Mouse (Mus musculus) liver, embryonic 15.5 days (tissue): ENCODE results near the gene Sf3a3. TPM values are rescaled to one million over a fixed set of nuclear protein-coding genes. Genes with fewer than 3 reads are reported as not detected.

Experiments
- ATAC-seq: fragments of 200-750 bp; cut with Nextera tagmentation; 2 replicates; pipeline ENCODE4 v1.8.0; 2017; ENCODE audit warnings: moderate number of reproducible peaks, mild to moderate bottlenecking, moderate library complexity; ENCODE audit not compliant: insufficient read depth
- H3K27ac ChIP-seq: fragments of 300-500 bp; sonication (generic); replicated peaks from 2 replicates; pipeline ENCODE4 v1.5.1; 2015; ENCODE audit warnings: mild to moderate bottlenecking, inconsistent platforms
- H3K27me3 ChIP-seq: fragments of 300-500 bp; sonication (generic); 2 replicates; pipeline ENCODE4 v1.6.1; 2015; ENCODE audit warnings: mild to moderate bottlenecking, inconsistent platforms
- H3K36me3 ChIP-seq: fragments of 300-500 bp; sonication (generic); replicated peaks from 2 replicates; pipeline ENCODE4 v1.6.1; 2015; ENCODE audit warnings: moderate library complexity, mild to moderate bottlenecking, inconsistent platforms
- H3K4me1 ChIP-seq: fragments of 300-500 bp; sonication (generic); replicated peaks from 2 replicates; pipeline ENCODE4 v1.6.1; 2015; ENCODE audit warnings: inconsistent platforms
- H3K4me2 ChIP-seq: fragments of 300-500 bp; sonication (generic); 2 replicates; pipeline ENCODE4 v1.6.1; 2015; ENCODE audit warnings: moderate library complexity, mild to moderate bottlenecking, inconsistent platforms
- H3K4me3 ChIP-seq: fragments of 300-500 bp; sonication (generic); replicated peaks from 2 replicates; pipeline ENCODE4 v1.5.1; 2015; ENCODE audit warnings: mild to moderate bottlenecking, inconsistent platforms
- H3K9ac ChIP-seq: fragments of 300-500 bp; sonication (generic); 2 replicates; pipeline ENCODE4 v1.6.1; 2015; ENCODE audit warnings: moderate library complexity, mild to moderate bottlenecking, inconsistent platforms
- H3K9me3 ChIP-seq: fragments of 300-500 bp; sonication (generic); replicated peaks from 2 replicates; pipeline ENCODE4 v1.6.1; 2016; ENCODE audit warnings: inconsistent platforms
- WGBS: fragments of 180-500 bp; shearing (Covaris S2); methylation state at CpG from one replicate; pipeline ENCODE4 v1.1.7; 2015; ENCODE audit warnings: mixed read lengths; ENCODE audit not compliant: insufficient replicate concordance; 5-methylcytosine and 5-hydroxymethylcytosine counted together
- polyA plus RNA-seq: library from polyadenylated mRNA; unstranded; fragments of >200 nt; fragmentation: Nextera tagmentation; extraction: Ambion mirVana; gene quantifications from 2 replicates; pipeline ENCODE4 v1.2.1, GENCODE M21; 2015

Sf3a3 gene
- polyA plus RNA-seq, 1 experiment from 2014 or later = 58.2 TPM

DNA sequence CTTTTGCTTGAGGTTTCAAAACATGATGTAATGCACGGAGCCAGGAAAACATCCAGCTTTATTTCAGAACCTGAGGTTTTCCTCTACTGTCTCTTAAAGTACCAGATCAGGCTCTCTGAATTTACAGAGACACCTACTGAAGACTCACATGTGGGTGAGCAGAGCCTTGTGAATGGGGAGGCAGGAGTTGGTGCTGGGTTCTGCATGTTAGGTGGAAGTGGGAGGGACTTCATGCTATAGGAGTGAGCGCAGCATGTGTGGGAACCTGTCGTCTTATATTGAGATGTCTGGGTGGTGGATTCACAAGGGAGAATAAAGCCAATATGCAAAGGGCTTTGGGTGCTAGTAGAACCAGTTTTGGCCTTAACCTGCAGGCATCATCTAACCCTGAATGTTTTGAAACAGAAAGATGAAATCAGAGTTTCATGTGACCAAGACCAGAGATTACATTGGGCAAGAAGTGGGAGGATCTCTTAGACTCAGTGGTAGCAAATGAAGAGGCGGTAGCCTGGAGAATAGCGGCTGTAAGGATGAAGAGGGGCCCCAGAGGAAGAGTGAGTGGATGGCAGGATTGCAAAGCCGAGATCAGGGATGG lies 48.4 kb downstream of the Sf3a3 start:
- no peaks in the 10 kb centered on the region for H3K27me3 ChIP-seq
- H3K4me1 ChIP-seq = peaks cover 65% of the 10 kb centered on the region
- ATAC-seq = no peak
- no peak overlapping the region for H3K27ac ChIP-seq
- no peak overlapping the region for H3K9ac ChIP-seq
- peaks cover 15% of the 10 kb centered on the region for H3K36me3 ChIP-seq
- WGBS = 84% methylated on average over 6 of the region's 6 CpGs
- H3K9me3 ChIP-seq = no peaks in the 10 kb centered on the region
- H3K4me2 ChIP-seq = no peak overlapping the region
- no peak overlapping the region for H3K4me3 ChIP-seq

DNA sequence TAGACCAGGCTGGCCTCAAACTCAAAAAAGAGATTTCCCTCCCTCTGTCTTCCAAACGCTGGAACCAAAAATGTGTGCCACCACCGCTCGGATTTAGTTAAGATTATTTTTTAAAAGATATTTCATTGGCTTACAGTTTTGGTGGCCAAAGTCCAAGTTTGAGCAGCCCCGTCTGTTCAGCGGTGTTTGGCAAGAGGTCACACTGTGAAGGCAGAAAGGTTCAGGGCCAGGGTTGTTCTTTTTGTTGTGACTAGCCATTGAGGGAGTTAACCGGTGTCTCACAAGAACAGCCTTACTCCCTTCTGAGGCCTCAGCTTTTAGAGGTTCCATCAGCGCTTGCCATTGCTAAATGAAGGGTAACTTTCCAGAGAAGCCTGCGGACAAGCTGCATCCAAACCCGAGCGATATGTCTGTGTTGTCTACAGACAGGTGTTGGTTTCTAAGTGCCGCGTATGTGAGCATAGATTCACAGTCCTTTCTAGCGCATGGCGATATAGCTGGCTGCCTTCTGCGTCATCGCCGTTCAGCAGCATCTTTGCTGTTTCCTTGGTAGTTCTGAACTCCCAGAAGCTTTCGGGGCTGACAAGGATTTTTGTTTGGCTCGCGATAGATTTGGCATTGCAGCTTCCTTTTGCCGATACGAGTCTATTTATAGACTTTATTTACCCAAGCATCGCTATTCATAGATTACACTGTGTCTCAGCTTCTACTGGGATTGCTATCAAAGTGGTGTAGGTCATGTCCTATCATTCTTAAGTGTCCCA lies 51.4 kb downstream of the Sf3a3 start:
- H3K27ac ChIP-seq = peak overlapping the region; percentile 51
- peaks cover 70% of the 10 kb centered on the region for H3K4me1 ChIP-seq
- ATAC-seq = no peak
- no peak overlapping the region for H3K4me3 ChIP-seq
- peak overlapping the region; percentile 31 for H3K4me2 ChIP-seq
- 49% methylated on average over 23 of the region's 23 CpGs for WGBS
- no peaks in the 10 kb centered on the region for H3K9me3 ChIP-seq
- H3K27me3 ChIP-seq = no peaks in the 10 kb centered on the region
- H3K9ac ChIP-seq = no peak overlapping the region
- peaks cover 11% of the 10 kb centered on the region for H3K36me3 ChIP-seq

DNA sequence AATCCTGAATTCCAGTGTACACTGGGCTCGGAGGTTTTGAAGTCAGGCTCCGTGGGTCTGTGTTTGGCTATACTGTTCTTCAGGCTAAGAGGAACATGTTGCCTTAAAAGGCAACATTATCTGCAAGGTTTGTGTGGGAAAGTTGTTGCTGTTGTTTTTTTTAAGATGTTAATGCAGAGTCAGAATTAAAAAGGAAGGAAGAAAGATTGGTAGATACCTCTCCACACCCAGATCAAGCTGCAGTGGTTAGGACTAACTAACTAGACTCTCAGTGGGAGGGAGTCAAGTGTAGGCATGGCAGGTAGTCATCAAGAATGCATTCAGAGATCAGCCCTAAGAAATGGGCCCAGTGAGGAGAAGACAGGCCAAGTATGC lies 52.0 kb downstream of the Sf3a3 start:
- no peak overlapping the region for H3K9ac ChIP-seq
- H3K4me2 ChIP-seq = 0 out of 2 replicates have a peak overlapping the region, but pooled peaks have one; percentile 31

DNA sequence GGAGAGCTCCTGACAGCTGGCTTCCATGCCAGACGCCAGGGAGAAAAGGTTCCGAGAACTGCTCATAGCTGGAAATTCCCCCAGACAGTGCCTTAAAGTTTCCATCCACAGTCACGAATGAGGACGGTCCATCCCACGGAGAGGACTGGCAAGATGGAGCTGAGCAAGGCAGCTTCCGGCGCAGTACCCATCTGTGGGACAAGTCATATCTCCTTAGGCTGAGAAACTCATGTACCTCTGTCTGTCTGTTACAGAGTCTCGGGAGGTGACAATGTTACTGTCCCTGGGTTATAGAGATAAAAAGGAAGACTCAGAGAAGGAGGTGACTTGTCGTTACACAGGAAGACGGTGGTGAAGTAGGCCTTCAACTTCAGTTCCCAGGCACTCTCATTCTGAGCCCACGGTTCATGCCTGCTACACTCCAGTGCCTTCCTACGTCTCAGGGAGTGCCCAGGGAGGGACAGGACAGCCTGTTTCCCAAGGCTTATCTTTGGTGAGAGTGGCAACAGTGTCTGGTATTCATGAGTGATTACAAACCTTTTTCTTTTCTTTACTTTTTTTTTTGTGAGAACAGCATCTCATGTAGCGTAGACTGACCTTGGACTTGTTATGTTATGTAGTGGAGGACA lies 54.5 kb downstream of the Sf3a3 start:
- 0 out of 2 replicates have a peak overlapping the region, but pooled peaks have one; percentile 6 for H3K4me3 ChIP-seq
- H3K36me3 ChIP-seq = peaks cover 9% of the 10 kb centered on the region; the same call in 1 of the 2 replicates
- peak; percentile 71 for ATAC-seq
- H3K4me1 ChIP-seq = peaks cover 92% of the 10 kb centered on the region
- no peaks in the 10 kb centered on the region for H3K9me3 ChIP-seq
- H3K27ac ChIP-seq = peak overlapping the region; percentile 73
- no peak overlapping the region for H3K9ac ChIP-seq
- H3K27me3 ChIP-seq = no peaks in the 10 kb centered on the region
- WGBS = 19% methylated on average over 13 of the region's 13 CpGs
- H3K4me2 ChIP-seq = peak overlapping the region; percentile 55

More for the DNA sequence above, 52.0 kb downstream of the Sf3a3 start:
- Histone ChIP-seq H3K27me3 (no peaks in the 10 kb centered on the region), H3K36me3 (peaks cover 9% of the 10 kb centered on the region), H3K4me1 (peaks cover 75% of the 10 kb centered on the region), H3K4me3 (no peak overlapping the region), H3K9me3 (no peaks in the 10 kb centered on the region), H3K27ac (peak overlapping the region; percentile 51)
- no peak for ATAC-seq
- WGBS = 26% methylated on average over 2 of the region's 2 CpGs

DNA sequence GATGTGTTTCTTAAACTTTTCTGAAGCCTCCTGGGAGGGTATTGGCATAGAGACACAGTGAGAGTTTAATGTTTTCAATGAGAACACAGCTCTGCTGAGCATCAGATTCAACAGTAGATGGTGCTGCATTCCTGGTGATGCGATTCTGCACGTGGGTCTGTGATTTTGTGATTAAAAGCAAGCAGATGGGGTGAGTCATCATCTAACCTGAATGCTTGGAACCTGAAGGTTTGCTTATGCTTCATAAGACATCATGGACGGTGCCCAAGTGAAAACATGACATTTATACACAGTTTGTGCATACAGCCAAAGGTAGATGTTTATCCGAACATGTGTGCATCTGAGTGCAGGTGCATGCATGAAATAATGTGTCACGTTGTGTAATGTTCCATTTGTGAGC lies 56.0 kb downstream of the Sf3a3 start:
- Histone ChIP-seq H3K9me3 (no peaks in the 10 kb centered on the region), H3K4me2 (no peak overlapping the region), H3K9ac (no peak overlapping the region), H3K36me3 (peaks cover 9% of the 10 kb centered on the region; the same call in 1 of the 2 replicates), H3K27ac (peak overlapping the region; percentile 14; the same call in 1 of the 2 replicates), H3K27me3 (no peaks in the 10 kb centered on the region), H3K4me3 (no peak overlapping the region), H3K4me1 (peaks cover 97% of the 10 kb centered on the region)
- WGBS = 59% methylated on average over 5 of the region's 5 CpGs
- no peak for ATAC-seq

DNA sequence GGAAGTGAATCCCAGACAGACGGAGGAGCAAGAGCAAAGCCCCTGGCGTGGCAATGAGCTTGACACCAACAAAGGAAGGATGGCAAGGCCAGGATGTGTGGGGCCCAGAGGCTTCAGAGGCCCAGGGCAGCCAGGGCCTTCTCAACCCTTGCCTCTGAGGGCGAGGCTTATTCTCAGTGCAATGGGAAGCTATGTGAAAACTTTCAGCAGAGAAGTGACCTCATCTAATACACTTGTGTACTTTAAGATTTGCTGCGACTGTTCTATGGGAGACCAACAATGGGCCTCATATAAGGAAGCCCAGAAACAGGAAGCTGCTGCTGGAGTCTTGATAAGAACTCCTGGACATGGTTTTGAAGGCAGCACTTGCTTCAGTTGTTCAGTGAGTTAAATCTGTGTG lies 57.5 kb downstream of the Sf3a3 start:
- Histone ChIP-seq H3K27me3 (no peaks in the 10 kb centered on the region), H3K9ac (no peak overlapping the region), H3K4me3 (no peak overlapping the region), H3K4me2 (no peak overlapping the region), H3K36me3 (peaks cover 21% of the 10 kb centered on the region), H3K9me3 (no peaks in the 10 kb centered on the region), H3K4me1 (peaks cover 89% of the 10 kb centered on the region), H3K27ac (peak overlapping the region; percentile 92)
- no peak for ATAC-seq
- WGBS = 16% methylated on average over 4 of the region's 4 CpGs

DNA sequence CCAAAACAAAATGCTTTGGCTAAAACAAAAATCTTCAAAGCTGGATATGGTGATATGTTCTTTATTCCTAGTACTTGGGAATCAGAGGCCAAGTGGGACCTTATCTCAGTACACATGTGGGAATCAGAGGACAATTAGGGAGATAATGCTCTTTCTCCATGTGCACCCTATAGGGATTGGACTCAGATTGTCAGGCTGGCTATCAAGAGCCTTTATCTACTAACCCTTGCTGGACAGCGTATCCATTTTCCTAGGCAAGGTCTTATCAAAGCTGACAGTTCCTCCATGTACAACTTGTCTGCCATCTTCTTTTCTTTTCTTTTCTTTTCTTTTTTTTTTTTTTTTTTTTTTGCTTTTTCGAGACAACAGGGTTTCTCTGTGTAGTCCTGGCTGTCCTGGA lies 58.9 kb downstream of the Sf3a3 start:
- peak overlapping the region; percentile 92 for H3K27ac ChIP-seq
- no peaks in the 10 kb centered on the region for H3K27me3 ChIP-seq
- H3K4me2 ChIP-seq = peak overlapping the region; percentile 70
- H3K4me1 ChIP-seq = peaks cover 76% of the 10 kb centered on the region
- 17% methylated on average over 2 of the region's 2 CpGs for WGBS
- ATAC-seq = no peak
- H3K36me3 ChIP-seq = peaks cover 34% of the 10 kb centered on the region
- H3K9ac ChIP-seq = no peak overlapping the region
- no peaks in the 10 kb centered on the region for H3K9me3 ChIP-seq
- no peak overlapping the region for H3K4me3 ChIP-seq

DNA sequence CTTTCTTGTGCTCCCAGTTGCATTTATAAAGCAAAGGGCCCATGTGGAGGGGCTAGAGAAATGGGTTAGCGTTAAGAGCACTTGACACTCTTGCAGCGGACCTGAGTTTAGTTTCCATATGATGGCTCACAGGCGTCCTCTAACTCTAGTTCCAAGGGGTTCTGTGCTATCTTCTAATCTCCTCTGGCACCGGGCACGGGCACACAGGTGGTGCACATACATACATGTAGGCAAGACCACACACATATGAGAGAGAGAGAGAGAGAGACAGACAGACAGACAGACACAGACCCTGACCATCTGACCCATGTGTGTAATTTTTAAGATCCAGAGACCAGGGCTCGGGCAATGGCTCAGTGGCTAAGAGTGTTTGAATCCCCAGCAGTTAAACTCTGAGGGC lies 59.4 kb downstream of the Sf3a3 start:
- peak overlapping the region; percentile 92 for H3K27ac ChIP-seq
- no peaks in the 10 kb centered on the region for H3K27me3 ChIP-seq
- no peaks in the 10 kb centered on the region for H3K9me3 ChIP-seq
- H3K4me3 ChIP-seq = peak overlapping the region; percentile 30
- peaks cover 40% of the 10 kb centered on the region for H3K36me3 ChIP-seq
- peak overlapping the region; percentile 55 for H3K9ac ChIP-seq
- peak; percentile 66 for ATAC-seq
- WGBS = 45% methylated on average over 6 of the region's 6 CpGs
- H3K4me2 ChIP-seq = peak overlapping the region; percentile 70
- peaks cover 70% of the 10 kb centered on the region for H3K4me1 ChIP-seq

DNA sequence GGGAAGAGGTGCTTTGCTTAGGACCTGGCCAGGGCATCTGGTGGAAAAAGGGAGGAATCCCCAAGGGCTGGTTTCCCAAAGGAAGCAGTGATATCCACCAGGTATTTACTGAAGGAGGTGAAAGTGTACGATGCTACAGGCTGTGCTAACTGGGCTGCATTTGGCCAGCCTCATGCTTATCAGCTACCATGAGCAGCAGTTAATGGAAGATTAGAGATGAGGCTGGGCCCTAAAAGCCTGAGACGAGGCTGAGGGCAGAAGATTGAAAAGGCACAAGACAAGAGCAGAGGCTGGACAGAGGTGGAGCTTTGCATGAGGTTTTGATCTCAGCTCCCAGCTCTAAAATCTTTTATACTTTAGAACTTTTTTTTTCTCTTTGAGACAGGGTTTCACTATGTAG lies 59.9 kb downstream of the Sf3a3 start:
- Histone ChIP-seq H3K36me3 (peaks cover 44% of the 10 kb centered on the region), H3K27ac (peak overlapping the region; percentile 92), H3K27me3 (no peaks in the 10 kb centered on the region), H3K4me3 (peak overlapping the region; percentile 30), H3K4me2 (peak overlapping the region; percentile 70), H3K9me3 (no peaks in the 10 kb centered on the region), H3K9ac (peak overlapping the region; percentile 55), H3K4me1 (peaks cover 66% of the 10 kb centered on the region)
- ATAC-seq = peak; percentile 97
- 12% methylated on average over 2 of the region's 2 CpGs for WGBS

DNA sequence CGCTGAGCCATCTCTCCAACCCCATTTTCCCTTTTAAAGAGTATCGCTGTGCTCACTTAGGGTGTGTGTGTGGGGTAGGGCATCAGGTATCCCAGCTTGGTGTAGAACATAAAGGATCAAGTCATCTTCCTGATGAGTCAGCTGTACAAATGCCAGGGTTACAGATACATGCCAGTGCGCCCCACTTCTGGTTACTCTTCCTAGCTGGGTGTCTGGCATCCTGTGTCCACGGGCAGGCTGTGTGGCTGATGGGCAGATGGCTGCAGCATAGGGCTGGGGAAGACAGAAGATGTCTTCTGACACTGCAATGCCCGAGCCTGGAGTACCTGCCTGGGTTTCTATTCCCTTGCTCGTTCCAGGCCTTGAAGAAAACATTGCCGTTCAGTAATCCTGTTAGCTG lies 66.8 kb downstream of the Sf3a3 start:
- no peak for ATAC-seq
- peaks cover 96% of the 10 kb centered on the region for H3K36me3 ChIP-seq

More for the DNA sequence above, 66.8 kb downstream of the Sf3a3 start:
- Histone ChIP-seq H3K4me3 (no peak overlapping the region), H3K9me3 (no peaks in the 10 kb centered on the region), H3K9ac (no peak overlapping the region), H3K4me1 (peaks cover under 1% of the 10 kb centered on the region; the same call in 1 of the 2 replicates), H3K27me3 (no peaks in the 10 kb centered on the region), H3K27ac (no peak overlapping the region), H3K4me2 (no peak overlapping the region)
- WGBS = 89% methylated on average over 7 of the region's 7 CpGs
